Mouse (Mus musculus): Measurements from ENCODE around the gene Taar3.

GRCm38 (mm10) chr10:23986419-23986818 is 37.1 kb downstream of the Taar3 start:
- no peak for TF ChIP-seq POLR2A (IDR thresholded peaks at IDR 0.05; ENCODE audit: insufficient read depth, low read depth, low read length)
- no peak for TF ChIP-seq CTCF (IDR thresholded peaks at IDR 0.05; ENCODE audit: insufficient read depth, low read depth, low read length)

Measured in olfactory bulb, adult 2 months (tissue).